27 mouse cellular contexts compared by ENCODE assay signal in the genomic region with DNA sequence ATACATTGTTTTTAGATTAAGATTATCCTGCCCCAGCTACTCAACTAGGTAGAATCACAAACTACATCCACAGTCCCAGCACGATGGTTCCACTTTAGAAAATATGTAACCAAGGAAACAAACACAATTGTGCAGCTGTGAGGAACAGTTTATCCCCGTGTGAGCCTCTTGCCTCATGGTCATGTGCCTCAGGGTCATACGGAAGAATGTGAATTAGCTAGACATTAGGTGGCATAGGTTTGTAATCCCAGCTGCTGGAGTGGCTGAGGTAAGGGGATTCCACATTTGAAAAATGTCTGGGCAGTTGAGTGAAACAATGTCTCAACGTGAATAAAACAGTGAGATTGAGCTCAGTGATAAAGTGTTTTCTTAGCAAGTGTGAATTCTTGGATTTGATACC.
DNase-seq lines count a peak whose midpoint lies in the region; ATAC-seq and TF ChIP-seq lines count a peak whose summit lies in the region.
"Had no signal": no experiment of that assay in that cellular context is flagged by ENCODE, and none has a peak within 500 bp of the region (broad histone marks: within the 10 kb centered on the region; RNA-seq: fewer than 3 reads in every experiment).

No protein-coding gene starts in this region.

- TF ChIP-seq POLR2A in heart, adult 2 months (IDR thresholded peaks at IDR 0.05; ENCODE audit: insufficient read depth, low read depth, low read length), result no peak

- no peak for ATAC-seq in heart, postnatal 0 days (ENCODE audit: insufficient read depth, low read depth)
- peak; percentile 73; the same call in 1 of the 2 replicates for ATAC-seq in kidney, postnatal 0 days (replicated peaks; ENCODE audit: low FRiP score, low read depth)
- ATAC-seq in intestine, postnatal 0 days, result 0 out of 2 replicates have a peak, but pooled peaks have one; percentile 31
- ATAC-seq: forebrain, embryonic 13.5 days; midbrain, embryonic 15.5 days had no signal

- H3K4me2 ChIP-seq in heart, postnatal 0 days (ENCODE audit: low read depth, low read length), result no peak overlapping the region
- H3K4me2 ChIP-seq in kidney, postnatal 0 days (ENCODE audit: low read length), result no peak overlapping the region
- no peak overlapping the region for H3K4me2 ChIP-seq in intestine, postnatal 0 days (replicated peaks; ENCODE audit: low read depth)
- H3K4me2 ChIP-seq: embryonic facial prominence, embryonic 15.5 days; forebrain, embryonic 13.5 days; hindbrain, embryonic 13.5 days; midbrain, embryonic 15.5 days; neural tube, embryonic 15.5 days; stomach, embryonic 15.5 days had no signal

- TF ChIP-seq CTCF in heart, postnatal 0 days (IDR thresholded peaks at IDR 0.05; ENCODE audit: low read depth), result no peak
- TF ChIP-seq CTCF in heart, adult 2 months (IDR thresholded peaks at IDR 0.05), result no peak
- TF ChIP-seq CTCF in kidney, postnatal 0 days (IDR thresholded peaks at IDR 0.05; ENCODE audit: low read depth), result no peak
- TF ChIP-seq CTCF in intestine, postnatal 0 days (IDR thresholded peaks at IDR 0.05; ENCODE audit: low read depth), result no peak
- TF ChIP-seq CTCF in left cerebral cortex, adult 2 months (IDR thresholded peaks at IDR 0.05), result no peak

- no peaks in the 10 kb centered on the region for H3K4me1 ChIP-seq in heart, postnatal 0 days (ENCODE audit: control insufficient read depth, insufficient read depth)
- no peaks in the 10 kb centered on the region; the same call in 1 of the 2 replicates for H3K4me1 ChIP-seq in heart, adult 2 months (ENCODE audit: control insufficient read depth, insufficient read depth, low read length)
- H3K4me1 ChIP-seq in kidney, postnatal 0 days (replicated peaks; ENCODE audit: insufficient read depth, low read length), result no peaks in the 10 kb centered on the region
- no peaks in the 10 kb centered on the region for H3K4me1 ChIP-seq in intestine, postnatal 0 days (replicated peaks; ENCODE audit: control insufficient read depth, insufficient read depth, low read length)
- H3K4me1 ChIP-seq: embryonic facial prominence, embryonic 15.5 days; stomach, embryonic 15.5 days had no signal

- TF ChIP-seq EP300 in heart, postnatal 0 days (IDR thresholded peaks at IDR 0.05; ENCODE audit: low read depth), result peak; percentile 20; the same call in 1 of the 2 replicates
- no peak for TF ChIP-seq EP300 in heart, adult 2 months (IDR thresholded peaks at IDR 0.05; ENCODE audit: insufficient read depth, low read depth, low read length)

- peaks cover 6% of the 10 kb centered on the region for H3K9me3 ChIP-seq in heart, postnatal 0 days (replicated peaks; ENCODE audit: control insufficient read depth, low read length)
- no peaks in the 10 kb centered on the region for H3K9me3 ChIP-seq in kidney, postnatal 0 days (replicated peaks; ENCODE audit: low read length)
- no peaks in the 10 kb centered on the region for H3K9me3 ChIP-seq in intestine, postnatal 0 days (ENCODE audit: control insufficient read depth)
- H3K9me3 ChIP-seq: embryonic facial prominence, embryonic 15.5 days; heart, embryonic 10.5 days; midbrain, embryonic 15.5 days; neural tube, embryonic 15.5 days; stomach, embryonic 15.5 days had no signal

- no peak overlapping the region for H3K27ac ChIP-seq in heart, postnatal 0 days (ENCODE audit: low read depth)
- H3K27ac ChIP-seq in heart, adult 2 months, result no peak overlapping the region
- no peak overlapping the region for H3K27ac ChIP-seq in kidney, postnatal 0 days
- H3K27ac ChIP-seq in intestine, postnatal 0 days (ENCODE audit: low read depth, low read length), result no peak overlapping the region
- H3K27ac ChIP-seq in left cerebral cortex, adult 2 months, result no peak overlapping the region
- H3K27ac ChIP-seq: embryonic facial prominence, embryonic 15.5 days; forebrain, embryonic 13.5 days; heart, embryonic 10.5 days; hindbrain, embryonic 13.5 days; liver, embryonic 14.5 days; midbrain, embryonic 10.5 days; midbrain, embryonic 15.5 days; neural tube, embryonic 15.5 days; stomach, embryonic 15.5 days had no signal

- no peaks in the 10 kb centered on the region for H3K36me3 ChIP-seq in heart, postnatal 0 days (replicated peaks; ENCODE audit: control insufficient read depth, insufficient read depth, low read length)
- H3K36me3 ChIP-seq in heart, adult 2 months (ENCODE audit: control insufficient read depth, insufficient read depth, low read length), result no peaks in the 10 kb centered on the region
- no peaks in the 10 kb centered on the region for H3K36me3 ChIP-seq in kidney, postnatal 0 days (ENCODE audit: insufficient read depth, low read length)
- H3K36me3 ChIP-seq in intestine, postnatal 0 days (ENCODE audit: control insufficient read depth, insufficient read depth), result 0 out of 2 replicates have a peak, but pooled peaks cover 3% of the 10 kb centered on the region
- H3K36me3 ChIP-seq: midbrain, embryonic 15.5 days; stomach, embryonic 15.5 days had no signal

- no peak overlapping the region for H3K4me3 ChIP-seq in heart, postnatal 0 days (ENCODE audit: low read depth, low read length)
- H3K4me3 ChIP-seq in heart, adult 2 months, result no peak overlapping the region
- no peak overlapping the region for H3K4me3 ChIP-seq in kidney, postnatal 0 days (replicated peaks; ENCODE audit: low read depth, low read length)
- H3K4me3 ChIP-seq in intestine, postnatal 0 days (ENCODE audit: low read depth, low read length), result no peak overlapping the region
- H3K4me3 ChIP-seq in left cerebral cortex, adult 2 months, result no peak overlapping the region
- H3K4me3 ChIP-seq: embryonic facial prominence, embryonic 15.5 days; forebrain, embryonic 13.5 days; heart, embryonic 10.5 days; hindbrain, embryonic 13.5 days; midbrain, embryonic 10.5 days; midbrain, embryonic 15.5 days; neural tube, embryonic 15.5 days; stomach, embryonic 15.5 days had no signal

- intact Hi-C loops in heart, adult 2 months (cut with DNase I), result no loop called here
- intact Hi-C loops in left cerebral cortex, adult 2 months (cut with DNase I), result loop anchor here (5.0 kb wide), 1 partner anchor 60 kb away; no protein-coding TSS in a partner anchor

- WGBS in heart, postnatal 0 days, result 36% methylated on average over 4 of the region's 4 CpGs
- WGBS in heart, adult 2 months, result 37% methylated on average over 4 of the region's 4 CpGs
- 43% methylated on average over 4 of the region's 4 CpGs for WGBS in kidney, postnatal 0 days
- 33% methylated on average over 4 of the region's 4 CpGs for WGBS in intestine, postnatal 0 days

- H3K79me2 ChIP-seq in heart, adult 2 months (replicated peaks; ENCODE audit: control insufficient read depth, insufficient read depth, low read length), result no peaks in the 10 kb centered on the region

- no peak overlapping the region for H3K9ac ChIP-seq in heart, postnatal 0 days (replicated peaks; ENCODE audit: low read depth, low read length)
- H3K9ac ChIP-seq in heart, adult 2 months (ENCODE audit: low read depth, low read length), result no peak overlapping the region
- no peak overlapping the region for H3K9ac ChIP-seq in kidney, postnatal 0 days (ENCODE audit: low read depth, low read length)
- H3K9ac ChIP-seq in intestine, postnatal 0 days (ENCODE audit: low read depth, low read length), result no peak overlapping the region
- H3K9ac ChIP-seq: embryonic facial prominence, embryonic 15.5 days; forebrain, embryonic 13.5 days; hindbrain, embryonic 13.5 days; liver, embryonic 14.5 days; midbrain, embryonic 15.5 days; neural tube, embryonic 15.5 days; stomach, embryonic 15.5 days had no signal

- no peak for DNase-seq in heart, postnatal 0 days (ENCODE audit: low spot score)
- DNase-seq in heart, adult 2 months, result no peak
- no peak for DNase-seq in kidney, postnatal 0 days (ENCODE audit: low spot score)
- DNase-seq in kidney, adult 11 months, result no peak
- no peak for DNase-seq in left cerebral cortex, adult 2 months (ENCODE audit: extremely low spot score in 1 of 2, low spot score in 2 of 2)
- no peak for DNase-seq in adipocyte (ENCODE audit: low spot score)
- DNase-seq: adrenal gland, adult 8-10 months; cerebellum, adult 11-12 months; cerebellum, postnatal 10 days; gastrocnemius, postnatal 10 days; heart, postnatal 4 days; kidney, postnatal 10 days; layer of hippocampus, postnatal 36 days; liver; lung, adult 2 months; right cerebral cortex, postnatal 25 days; thymus, postnatal 14 days had no signal

- no peaks in the 10 kb centered on the region for H3K27me3 ChIP-seq in heart, postnatal 0 days (ENCODE audit: control insufficient read depth, insufficient read depth, low read length)
- H3K27me3 ChIP-seq in heart, adult 2 months (ENCODE audit: control insufficient read depth, insufficient read depth, low read length), result no peaks in the 10 kb centered on the region
- no peaks in the 10 kb centered on the region for H3K27me3 ChIP-seq in kidney, postnatal 0 days (ENCODE audit: insufficient read depth, low read length)
- H3K27me3 ChIP-seq in intestine, postnatal 0 days (replicated peaks; ENCODE audit: control insufficient read depth, insufficient read depth, low read length), result no peaks in the 10 kb centered on the region
- H3K27me3 ChIP-seq: embryonic facial prominence, embryonic 15.5 days; forebrain, embryonic 13.5 days; hindbrain, embryonic 13.5 days; midbrain, embryonic 15.5 days; neural tube, embryonic 15.5 days; stomach, embryonic 15.5 days had no signal
